Mouse (Mus musculus): ENCODE results near the gene Kansl1l. TPM values are rescaled to one million over a fixed set of nuclear protein-coding genes. Genes with fewer than 3 reads are reported as not detected.
A peak's percentile ranks its signal among the peaks of the same experiment; 100 is the strongest.
"Not testable (repeated sequence)": the region's sequence is repeated elsewhere in the genome, so short reads cannot be mapped to it uniquely, and the experiment has no call there.

The Kansl1l gene
- total RNA-seq, 2 experiments from 2014 or later, result 17.5 to 19.8 TPM

DNA sequence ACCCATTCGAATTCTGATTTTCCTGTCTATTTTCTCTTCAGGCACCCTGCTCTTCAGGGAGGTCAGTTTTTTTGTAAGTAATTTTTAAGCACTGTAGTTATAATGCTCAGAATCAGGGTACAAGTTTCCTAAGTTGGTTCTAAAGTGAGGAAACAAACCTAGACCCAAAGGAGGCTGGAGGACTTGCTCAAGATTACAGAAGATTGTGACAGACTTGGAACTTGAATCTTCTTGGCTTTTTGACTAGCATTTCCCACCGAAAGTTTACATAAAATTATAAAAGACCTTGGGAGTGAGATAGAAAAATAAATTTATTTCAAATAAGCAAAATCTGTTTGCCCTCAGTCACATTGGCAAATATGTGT, 115.8 kb downstream of the Kansl1l start:
- intact Hi-C loops (cut with DNase I), result loop anchor here (5.0 kb wide), 1 partner anchor 116 kb away; the partner anchor contains the start of gene Kansl1l
- DNase-seq, result no peak

DNA sequence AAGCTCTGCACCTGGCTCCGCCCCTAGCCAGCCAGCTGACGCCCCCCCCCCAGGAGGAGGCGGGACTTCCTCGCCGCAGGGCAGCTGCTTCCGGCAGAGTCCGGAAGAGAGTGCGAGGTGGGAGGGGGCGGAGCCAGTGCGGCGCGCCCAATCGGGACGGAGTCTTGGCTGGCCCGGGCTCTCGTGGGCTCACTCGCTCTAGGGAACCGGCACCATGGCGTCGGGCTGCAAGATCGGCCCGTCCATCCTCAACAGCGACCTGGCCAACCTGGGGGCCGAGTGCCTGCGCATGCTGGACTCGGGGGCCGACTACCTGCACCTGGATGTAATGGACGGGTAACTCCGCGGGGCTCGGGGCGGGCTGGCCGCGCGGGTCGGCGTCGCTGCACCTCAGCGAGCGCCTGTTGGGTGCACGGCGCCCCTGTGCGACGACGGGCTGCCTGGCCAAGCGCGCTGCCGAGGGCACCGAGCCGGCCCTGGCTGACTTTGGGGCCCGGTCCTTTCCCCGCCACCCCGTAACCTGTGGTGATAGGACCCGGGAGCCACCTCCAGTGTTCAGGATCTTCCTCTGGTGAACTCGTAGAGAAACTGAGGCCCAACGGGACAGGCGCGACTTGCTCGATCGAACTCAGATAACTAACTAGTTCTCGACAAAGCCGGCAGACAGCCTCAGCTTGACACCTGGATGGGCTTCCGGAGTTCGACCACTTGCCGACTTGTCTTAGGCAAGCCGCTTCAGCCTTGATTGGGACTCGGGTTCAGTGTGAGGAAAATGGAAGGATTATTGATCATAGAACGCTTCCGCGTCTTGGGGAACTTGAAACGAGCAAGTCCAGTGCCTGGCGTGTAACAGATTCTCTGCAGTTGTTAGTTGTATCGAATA, 116.4 kb downstream of the Kansl1l start, which contains the start of gene Rpe:
TSS of gene Rpe (plus strand) at position 139 of the 883 bp plus-strand sequence.
- DNase-seq, result peak; percentile 95
- intact Hi-C loops (cut with DNase I), result loop anchor here (5.0 kb wide), 1 partner anchor 116 kb away; the partner anchor contains the start of gene Kansl1l

DNA sequence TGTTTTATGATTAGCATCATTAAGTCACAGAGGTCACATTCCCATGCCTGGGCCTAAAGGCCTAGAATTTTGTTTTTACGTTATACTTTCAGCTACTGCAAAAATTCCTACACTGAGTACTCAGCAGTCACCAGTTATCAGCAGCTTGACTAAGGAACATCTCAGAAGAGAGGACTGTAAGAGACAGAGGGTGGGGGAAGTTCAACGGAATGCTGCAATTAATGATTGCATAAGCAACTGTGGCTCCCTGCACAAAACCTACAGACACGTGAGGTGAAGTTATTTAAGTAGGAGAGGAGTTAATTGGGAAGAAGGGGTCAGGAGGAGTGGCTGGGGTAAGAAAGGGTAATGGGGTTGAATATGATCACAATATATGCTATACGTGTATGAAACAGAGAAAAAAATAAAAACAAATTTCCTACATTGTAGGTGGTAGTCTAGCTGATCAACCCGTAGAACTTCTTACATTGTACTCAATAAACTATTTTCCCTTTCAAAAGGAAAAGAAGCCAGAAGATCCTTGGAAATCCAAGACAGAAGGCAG, 117.1 kb downstream of the Kansl1l start:
- intact Hi-C loops (cut with DNase I), result loop anchor here (5.0 kb wide), 1 partner anchor 117 kb away; the partner anchor contains the start of gene Kansl1l
- no peak for DNase-seq

DNA sequence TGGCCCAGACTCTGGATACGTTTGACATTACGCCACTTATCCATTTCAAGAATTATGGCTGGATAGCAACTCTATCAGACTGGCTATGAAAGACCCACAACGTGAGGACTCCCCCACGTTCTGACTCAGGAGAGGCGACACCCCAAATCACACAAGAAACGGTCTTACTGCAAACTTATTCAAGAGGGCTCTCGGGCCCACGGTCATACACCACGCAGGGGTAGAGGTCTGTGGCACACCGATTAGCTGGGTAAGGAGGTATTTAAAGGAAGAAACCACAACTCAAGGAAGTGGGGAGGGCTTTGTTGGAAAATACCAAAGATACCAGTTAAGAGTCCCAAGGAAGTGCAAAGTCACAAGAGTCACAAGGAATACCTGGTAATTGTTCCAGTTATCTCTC, 117.7 kb downstream of the Kansl1l start:
- intact Hi-C loops (cut with DNase I), result loop anchor here (5.0 kb wide), 1 partner anchor 118 kb away; the partner anchor contains the start of gene Kansl1l
- DNase-seq, result not testable (repeated sequence)

DNA sequence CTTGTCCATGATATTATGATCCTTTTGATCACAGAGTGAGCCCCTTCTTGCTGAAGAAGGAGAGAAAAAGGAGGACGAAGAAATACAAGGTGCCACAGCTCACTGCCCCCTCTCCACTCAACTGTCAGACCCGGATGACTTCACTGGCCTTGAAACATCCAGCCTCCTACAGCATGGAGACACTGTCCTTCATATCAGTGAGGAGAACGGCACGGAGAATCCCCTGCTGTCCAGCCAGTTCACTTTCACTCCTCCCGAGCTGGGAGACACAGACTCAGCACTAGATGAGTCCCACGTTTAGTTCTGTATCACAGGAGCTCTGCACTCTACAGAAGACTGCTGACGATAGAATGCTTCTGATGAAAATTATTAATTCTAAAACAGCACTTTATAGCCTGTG, 122.1 kb downstream of the Kansl1l start:
- DNase-seq, result no peak

DNA sequence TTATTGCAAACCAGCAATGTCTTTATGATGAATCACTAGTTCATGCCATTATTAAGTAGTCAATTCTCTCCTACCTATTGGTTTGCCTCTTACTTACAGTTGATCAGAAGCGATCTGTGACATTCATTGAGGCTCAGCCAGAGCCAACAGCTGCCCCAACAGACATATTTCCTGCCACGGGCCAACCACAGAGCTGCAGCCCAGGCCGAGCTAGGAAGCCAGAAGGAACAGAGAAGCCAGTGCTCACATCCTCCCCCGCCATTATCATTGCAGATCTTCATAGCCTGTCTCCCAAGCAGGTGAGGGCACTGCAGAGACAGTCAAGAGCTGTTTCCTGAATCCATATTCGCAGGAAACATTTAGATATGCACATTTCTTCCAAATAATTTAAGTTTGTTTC, 123.1 kb downstream of the Kansl1l start:
- DNase-seq, result no peak
- intact Hi-C loops (cut with DNase I), result no loop called here

More for the DNA sequence above, 122.1 kb downstream of the Kansl1l start:
- intact Hi-C loops (cut with DNase I), result no loop called here

DNA sequence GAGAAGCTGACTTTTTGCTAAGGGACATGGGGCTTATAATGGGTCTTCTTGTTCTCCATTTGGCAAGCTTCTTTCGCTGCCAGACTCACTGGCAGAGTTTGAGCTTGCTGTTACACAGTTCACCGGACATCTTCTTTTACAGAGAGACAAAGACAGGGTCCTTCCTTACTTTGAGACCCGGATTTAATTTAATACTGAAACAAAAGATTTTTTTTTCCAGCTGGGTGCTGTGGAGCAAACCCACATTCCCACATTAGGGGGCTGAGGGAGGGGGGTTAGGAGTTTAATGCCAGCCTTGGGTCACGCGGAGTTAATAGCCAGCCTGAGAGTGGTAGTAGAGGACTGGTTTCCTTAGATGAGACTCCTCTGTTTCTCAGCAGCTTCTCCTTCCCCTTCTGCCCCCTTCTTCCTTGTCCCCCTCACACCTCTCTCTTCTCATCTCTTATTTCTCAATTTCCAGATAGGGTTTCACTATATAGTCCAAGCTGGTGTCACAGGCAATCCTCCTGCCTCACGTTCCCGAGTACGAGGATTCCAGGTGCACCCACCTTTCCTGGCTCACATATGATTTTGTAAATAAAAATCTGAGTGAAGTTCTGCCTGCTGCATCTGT, 124.5 kb downstream of the Kansl1l start:
- DNase-seq, result peak; percentile 22
- intact Hi-C loops (cut with DNase I), result no loop called here

DNA sequence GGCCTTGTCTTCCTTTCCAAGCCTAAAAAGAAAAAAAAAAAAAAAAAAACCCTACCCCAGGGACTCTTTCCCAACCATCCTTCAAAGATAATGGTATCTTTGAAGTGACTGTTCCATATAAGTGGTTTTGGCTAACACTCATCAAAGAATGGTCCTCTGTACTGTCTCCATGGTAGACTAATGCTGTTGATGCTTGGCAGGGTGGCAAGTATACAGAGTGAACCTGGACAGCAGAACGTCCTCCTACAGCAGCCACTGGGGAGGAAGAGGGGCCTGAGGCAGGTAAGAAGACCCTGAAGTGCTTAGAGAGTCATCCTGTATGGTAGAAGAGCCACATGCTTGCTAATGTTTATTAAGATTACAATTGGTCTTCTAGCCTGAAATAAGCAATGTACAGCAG, 125.1 kb downstream of the Kansl1l start:
- intact Hi-C loops (cut with DNase I), result no loop called here
- DNase-seq, result no peak

DNA sequence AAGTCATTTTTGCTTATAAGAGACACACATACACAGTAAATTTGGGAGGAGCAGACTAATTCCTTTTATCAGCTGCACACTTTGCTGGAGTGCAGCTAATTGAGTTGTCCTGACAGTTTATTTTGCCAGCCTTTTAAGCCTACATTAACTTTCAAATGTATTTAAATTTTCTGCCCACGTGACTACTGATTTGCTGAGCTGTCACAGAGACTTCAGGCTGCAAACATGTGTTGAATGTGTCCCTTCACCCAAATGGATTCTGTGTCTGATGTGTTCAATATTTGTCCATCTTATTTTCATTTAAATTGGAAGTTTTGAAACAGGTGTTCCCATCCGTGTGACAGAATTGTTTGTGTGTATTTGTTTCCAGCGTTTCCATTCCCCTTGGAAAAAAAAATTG, 125.6 kb downstream of the Kansl1l start:
- DNase-seq, result no peak
- intact Hi-C loops (cut with DNase I), result no loop called here

DNA sequence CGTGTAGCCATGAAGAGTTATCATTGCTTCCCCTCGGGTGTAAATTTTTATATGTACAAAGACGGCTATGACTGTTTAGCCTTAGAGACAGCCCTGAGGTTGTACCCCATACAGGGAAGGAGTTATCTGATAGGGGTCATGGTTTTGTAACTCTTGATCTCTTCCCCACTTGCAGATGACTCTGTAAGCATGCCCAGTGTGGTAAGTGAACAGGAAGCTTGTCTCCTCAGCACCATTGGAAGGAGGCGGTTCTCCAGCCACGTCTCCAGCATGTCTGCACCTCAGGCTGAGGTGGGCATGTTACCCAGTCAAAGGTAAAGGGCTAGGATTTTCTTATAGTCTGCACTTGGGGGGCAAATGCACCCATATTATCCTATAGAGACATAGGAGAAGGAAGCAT, 134.4 kb downstream of the Kansl1l start:
- DNase-seq, result no peak
- intact Hi-C loops (cut with DNase I), result no loop called here

DNA sequence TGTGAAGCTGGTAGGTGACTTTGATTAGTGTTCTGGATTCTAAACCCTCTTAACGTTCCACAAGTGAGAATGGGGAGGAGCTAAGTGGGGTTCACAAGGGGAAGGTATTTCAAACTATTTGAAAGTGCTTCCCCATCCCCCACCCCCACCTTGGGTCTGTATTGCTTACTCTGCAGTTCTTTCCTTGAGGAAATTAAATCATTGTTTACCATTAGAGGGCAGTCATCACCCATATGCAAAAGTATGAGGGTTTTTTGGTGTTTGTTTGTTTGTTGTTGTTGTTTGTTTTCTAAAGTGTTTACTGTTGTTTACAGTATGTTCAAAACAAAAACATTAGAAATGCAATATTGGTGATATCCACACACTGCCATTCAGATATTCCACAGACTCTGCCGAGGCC, 138.7 kb downstream of the Kansl1l start:
- intact Hi-C loops (cut with DNase I), result no loop called here
- no peak for DNase-seq

DNA sequence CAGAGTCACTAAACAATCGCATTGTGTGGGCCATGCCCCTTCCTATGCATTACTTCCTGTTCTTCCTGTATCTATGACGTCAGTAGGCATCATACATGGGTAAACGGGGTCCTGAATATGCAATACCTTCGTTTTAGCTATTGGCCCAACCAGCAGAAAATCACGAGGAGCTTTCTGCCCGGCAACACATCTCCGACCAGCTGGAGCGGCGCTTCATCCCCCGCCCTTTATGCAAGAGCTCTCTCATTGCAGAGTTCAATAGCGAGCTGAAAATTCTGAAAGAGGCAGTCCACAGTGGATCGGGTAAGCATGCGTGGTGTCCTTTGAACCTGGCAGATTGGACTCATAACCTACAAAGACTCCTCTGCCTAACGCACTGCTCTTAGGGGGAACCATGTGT, 139.4 kb downstream of the Kansl1l start:
- intact Hi-C loops (cut with DNase I), result no loop called here
- no peak for DNase-seq

DNA sequence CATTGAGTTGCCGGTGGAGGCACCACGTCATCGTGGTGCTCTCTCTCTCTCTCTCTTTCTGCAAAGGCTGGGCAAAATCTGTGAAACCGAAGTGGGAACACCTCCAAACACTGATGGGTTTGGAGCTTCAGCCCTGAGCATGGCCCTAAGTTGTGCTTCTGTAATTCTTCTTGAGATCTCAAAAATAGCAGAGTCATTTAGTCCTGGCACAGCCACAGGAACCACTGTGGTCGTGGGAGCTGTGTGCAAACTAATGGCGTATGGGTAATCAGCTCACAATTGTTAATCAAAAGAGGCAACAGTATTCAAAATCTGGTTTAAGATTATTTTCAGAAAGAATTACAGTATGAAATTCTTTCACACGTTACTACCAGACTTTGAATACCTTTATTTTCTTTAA, 144.6 kb downstream of the Kansl1l start:
- no peak for DNase-seq
- intact Hi-C loops (cut with DNase I), result no loop called here

DNA sequence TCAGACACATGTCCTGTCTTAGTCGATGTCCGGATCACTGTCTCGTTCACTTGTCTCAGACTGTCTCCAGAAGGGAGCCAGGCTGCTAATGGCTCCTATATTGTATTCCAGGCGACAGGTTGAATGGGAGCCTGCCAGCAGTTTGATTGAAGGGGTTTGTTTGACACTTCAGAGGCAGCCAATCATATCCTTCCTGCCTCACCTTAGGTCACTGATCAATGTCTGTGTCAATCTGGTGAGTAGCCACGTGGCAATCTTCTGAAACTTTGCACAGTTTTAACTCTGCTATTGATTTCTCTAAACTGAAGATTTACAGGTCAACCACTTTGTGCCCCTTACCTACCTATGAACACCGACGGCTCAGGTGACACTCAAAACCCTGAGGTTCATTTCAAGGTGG, 145.9 kb downstream of the Kansl1l start:
- DNase-seq, result no peak
- intact Hi-C loops (cut with DNase I), result no loop called here

Other genes with a start within 250 kb of the Kansl1l start
- 10 to 100 TPM; 23.9 to 28.0 TPM for gene Rpe, start 116.7 kb downstream of the Kansl1l start, total RNA-seq (2021)
- gene Acadl, start 45.7 kb upstream of the Kansl1l start, total RNA-seq (2021), result 10 to 100 TPM; 28.0 to 31.3 TPM
- gene Myl1, start 127.8 kb upstream of the Kansl1l start, total RNA-seq (2021), result under 1 TPM in 1 of 2 experiments, not detected in 1; 0.70 TPM
- 100 to 1,000 TPM; 131 to 133 TPM for gene Lancl1, start 221.3 kb upstream of the Kansl1l start, total RNA-seq (2021)

All from left cerebral cortex, postnatal 4 days (tissue).